ENCODE assay signal across 10 mouse cellular contexts in genomic region chr10:115097163-115097562, GRCm38 (mm10).
DNase-seq lines count a peak whose midpoint lies in the region; ATAC-seq and TF ChIP-seq lines count a peak whose summit lies in the region.
"Had no signal": no experiment of that assay in that cellular context is flagged by ENCODE, and none has a peak within 500 bp of the region (broad histone marks: within the 10 kb centered on the region; RNA-seq: fewer than 3 reads in every experiment).

No protein-coding gene starts in this region.

- H3K9ac ChIP-seq in forebrain, embryonic 11.5 days (ENCODE audit: low read length): no peak overlapping the region
- no peak overlapping the region for H3K9ac ChIP-seq in stomach, postnatal 0 days (ENCODE audit: low read length)
- H3K9ac ChIP-seq: limb, embryonic 15.5 days had no signal

- H3K4me3 ChIP-seq in forebrain, embryonic 11.5 days (ENCODE audit: low read depth, low read length): no peak overlapping the region
- H3K4me3 ChIP-seq in stomach, postnatal 0 days (ENCODE audit: low read depth, low read length): no peak overlapping the region
- H3K4me3 ChIP-seq: limb, embryonic 15.5 days had no signal

- H3K27me3 ChIP-seq in forebrain, embryonic 11.5 days (ENCODE audit: control insufficient read depth, insufficient read depth, low read length): no peaks in the 10 kb centered on the region
- no peaks in the 10 kb centered on the region for H3K27me3 ChIP-seq in stomach, postnatal 0 days (ENCODE audit: control insufficient read depth, insufficient read depth, low read length)
- H3K27me3 ChIP-seq: limb, embryonic 15.5 days had no signal

- no peaks in the 10 kb centered on the region for H3K36me3 ChIP-seq in forebrain, embryonic 11.5 days (ENCODE audit: control insufficient read depth, insufficient read depth, low read length)
- no peaks in the 10 kb centered on the region for H3K36me3 ChIP-seq in stomach, postnatal 0 days (ENCODE audit: control insufficient read depth, insufficient read depth, low read length)
- H3K36me3 ChIP-seq: G1E; limb, embryonic 15.5 days had no signal

- WGBS in forebrain, embryonic 11.5 days: 15% methylated on average over 5 of the region's 5 CpGs
- 13% methylated on average over 5 of the region's 5 CpGs for WGBS in stomach, postnatal 0 days

- no peak for TF ChIP-seq EP300 in stomach, postnatal 0 days (optimal IDR thresholded peaks at IDR 0.05)

- TF ChIP-seq CTCF in stomach, postnatal 0 days (IDR thresholded peaks at IDR 0.05; ENCODE audit: low read depth): peak; percentile 86

- no peak overlapping the region for H3K4me2 ChIP-seq in forebrain, embryonic 11.5 days (ENCODE audit: low read depth, low read length, severe bottlenecking)
- H3K4me2 ChIP-seq in stomach, postnatal 0 days (replicated peaks; ENCODE audit: low read depth): no peak overlapping the region
- H3K4me2 ChIP-seq: limb, embryonic 15.5 days had no signal

- peak; percentile 83 for ATAC-seq in forebrain, embryonic 11.5 days (replicated peaks; ENCODE audit: low FRiP score)
- peak; percentile 87; the same call in 1 of the 2 replicates for ATAC-seq in megakaryocyte-erythroid progenitor cell, adult 5-6 weeks (replicated peaks; ENCODE audit: low FRiP score, low TSS enrichment, poor library complexity, severe bottlenecking)
- ATAC-seq in stomach, postnatal 0 days (ENCODE audit: low FRiP score, low TSS enrichment): no peak

- peak; percentile 49 for DNase-seq in adrenal gland, postnatal 10 days
- DNase-seq in adrenal gland, adult 8-10 months: no peak
- peak; percentile 92 for DNase-seq in brain, adult 2 months (ENCODE audit: low read depth, low spot score)
- DNase-seq in forebrain, embryonic 11.5 days (ENCODE audit: low spot score): peak; percentile 72
- DNase-seq in hindlimb bud, embryonic 11.5 days (ENCODE audit: extremely low spot score, low read depth, low spot score): peak; percentile 54
- DNase-seq in layer of hippocampus, postnatal 36 days: peak; percentile 24 to 61
- DNase-seq in stomach, postnatal 0 days (ENCODE audit: low spot score): peak; percentile 48

- H3K27ac ChIP-seq in forebrain, embryonic 11.5 days (ENCODE audit: low read depth, low read length): no peak overlapping the region
- H3K27ac ChIP-seq in stomach, postnatal 0 days (replicated peaks): no peak overlapping the region
- H3K27ac ChIP-seq: limb, embryonic 15.5 days had no signal

- H3K4me1 ChIP-seq in forebrain, embryonic 11.5 days (replicated peaks; ENCODE audit: control insufficient read depth, insufficient read depth, low read length): no peaks in the 10 kb centered on the region
- no peaks in the 10 kb centered on the region for H3K4me1 ChIP-seq in stomach, postnatal 0 days (replicated peaks; ENCODE audit: control insufficient read depth, insufficient read depth)
- H3K4me1 ChIP-seq: limb, embryonic 15.5 days had no signal

- H3K9me3 ChIP-seq in forebrain, embryonic 11.5 days (ENCODE audit: control insufficient read depth, low read length): no peaks in the 10 kb centered on the region
- H3K9me3 ChIP-seq in stomach, postnatal 0 days (ENCODE audit: control insufficient read depth, low read length): no peaks in the 10 kb centered on the region
- H3K9me3 ChIP-seq: limb, embryonic 15.5 days had no signal
